Mouse (Mus musculus): Measurements from ENCODE around the gene Ankrd12.
"Not testable (repeated sequence)": the region's sequence is repeated elsewhere in the genome, so short reads cannot be mapped to it uniquely, and the experiment has no call there.

The Ankrd12 gene

DNA sequence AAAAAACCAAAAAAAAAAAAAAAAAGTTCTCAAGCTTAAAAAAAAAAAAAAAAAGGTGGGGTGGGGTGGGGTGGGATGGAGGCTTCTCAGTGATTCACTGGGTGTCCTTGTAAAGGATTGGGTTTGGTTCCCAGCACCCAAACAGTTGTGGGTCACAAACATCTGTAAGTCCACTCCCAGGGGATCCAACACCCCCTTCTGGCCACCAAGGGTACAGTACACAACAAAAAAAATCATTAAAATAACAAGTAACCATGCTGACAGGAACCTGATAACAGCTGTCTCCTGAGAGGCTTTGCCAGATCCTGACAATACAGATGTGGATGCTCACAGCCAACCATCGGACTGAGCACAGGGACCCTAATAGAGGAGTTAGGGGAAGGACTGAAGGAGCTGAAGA lies 7.6 kb upstream of the Ankrd12 start:
- no peak for DNase-seq (ENCODE audit: low read depth, low spot score)

DNA sequence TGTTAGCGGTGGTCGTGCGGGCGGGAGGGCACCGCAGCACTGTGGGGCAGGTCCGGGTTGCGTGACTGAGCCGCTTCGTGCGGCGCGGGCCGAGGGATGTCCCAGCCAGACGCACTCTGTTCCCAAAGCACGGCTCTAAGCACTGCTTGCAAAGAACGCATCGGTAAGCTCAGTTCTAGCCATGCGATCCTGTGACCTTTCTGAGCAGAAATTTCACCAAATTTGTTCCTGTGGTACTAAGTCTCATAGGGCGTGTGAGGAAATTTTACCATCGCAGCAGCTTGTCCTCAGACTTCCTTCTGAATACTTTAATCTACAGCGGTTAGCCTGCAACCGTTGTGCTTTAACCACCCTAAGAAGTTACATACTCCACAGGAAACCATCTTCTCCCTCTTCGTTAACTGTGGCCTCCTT lies 555 bp upstream of the Ankrd12 start:
- no peak for DNase-seq (ENCODE audit: low read depth, low spot score)

DNA sequence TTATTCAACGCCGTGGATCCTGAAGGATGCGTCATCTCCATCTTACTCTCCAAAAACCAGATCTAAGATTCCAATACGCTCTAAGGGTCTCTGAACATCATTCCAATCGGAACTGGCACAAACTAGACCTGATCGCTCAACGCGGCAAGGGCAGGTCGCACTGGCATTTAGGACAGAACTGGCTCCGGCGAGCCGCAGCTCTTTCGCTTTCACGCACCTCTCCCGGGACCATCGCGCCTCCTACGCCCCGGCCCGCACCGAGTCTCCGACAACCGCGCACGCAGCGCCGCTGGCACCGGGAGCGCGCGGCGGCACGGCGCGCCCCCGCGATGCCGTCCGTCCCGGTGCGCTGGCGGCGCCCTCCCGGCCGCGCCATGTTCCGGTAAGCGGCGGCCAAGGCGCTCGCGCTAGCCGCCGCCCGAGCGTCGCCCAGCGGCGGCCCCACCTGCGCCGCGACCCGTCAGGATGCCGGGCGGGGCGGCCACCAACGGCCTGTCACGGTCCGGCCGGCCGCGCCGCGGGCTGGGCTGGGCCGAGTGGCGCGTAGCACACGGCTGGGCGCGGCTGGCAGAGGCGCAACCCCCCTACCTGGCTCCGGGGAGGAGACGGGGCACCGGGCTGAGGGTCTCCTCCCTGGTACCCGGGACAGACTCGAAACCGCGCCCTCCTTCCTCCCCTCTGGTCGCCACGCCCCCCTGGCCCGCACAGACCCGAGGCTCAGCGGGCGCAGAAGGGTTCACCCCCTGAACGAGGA lies 538 bp downstream of the Ankrd12 start:
- peak; percentile 29 for DNase-seq (ENCODE audit: low read depth, low spot score)

DNA sequence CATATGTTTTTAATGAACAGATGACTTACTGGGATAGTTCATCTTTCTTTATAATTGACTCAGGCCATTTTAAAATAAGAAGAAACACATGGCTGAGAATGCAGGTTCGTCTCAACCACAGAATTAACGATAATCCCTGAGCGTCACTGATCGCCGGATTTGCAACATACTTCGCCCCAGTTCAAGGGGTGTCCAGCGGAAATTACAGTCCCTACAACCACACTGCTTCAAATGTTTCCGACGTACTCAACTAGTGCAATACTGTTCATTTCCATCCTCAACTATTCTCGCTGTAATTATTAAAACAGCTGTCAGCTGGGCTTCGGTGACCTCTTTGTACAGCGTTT lies 1.1 kb downstream of the Ankrd12 start:
- DNase-seq (ENCODE audit: low read depth, low spot score), result peak; percentile 37

DNA sequence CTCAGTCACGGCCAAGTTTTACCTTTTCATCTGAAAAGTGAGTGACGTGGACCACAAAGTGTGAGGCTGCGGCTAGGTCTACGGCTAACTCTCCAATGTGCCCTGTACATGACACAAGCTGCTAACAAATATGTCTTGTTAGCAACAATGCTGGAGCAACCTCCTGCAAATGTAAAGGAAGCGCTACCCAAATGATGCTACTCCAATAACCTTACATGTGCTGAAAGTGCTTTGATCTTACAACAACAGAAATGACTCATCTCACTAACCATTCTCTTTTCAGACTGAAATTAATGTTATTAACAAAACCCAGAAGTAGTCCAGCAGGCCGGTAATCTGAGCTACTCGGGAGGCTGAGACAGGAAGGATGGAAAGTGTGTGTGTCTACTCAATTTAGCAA lies 2.9 kb downstream of the Ankrd12 start:
- no peak for DNase-seq (ENCODE audit: low read depth, low spot score)

DNA sequence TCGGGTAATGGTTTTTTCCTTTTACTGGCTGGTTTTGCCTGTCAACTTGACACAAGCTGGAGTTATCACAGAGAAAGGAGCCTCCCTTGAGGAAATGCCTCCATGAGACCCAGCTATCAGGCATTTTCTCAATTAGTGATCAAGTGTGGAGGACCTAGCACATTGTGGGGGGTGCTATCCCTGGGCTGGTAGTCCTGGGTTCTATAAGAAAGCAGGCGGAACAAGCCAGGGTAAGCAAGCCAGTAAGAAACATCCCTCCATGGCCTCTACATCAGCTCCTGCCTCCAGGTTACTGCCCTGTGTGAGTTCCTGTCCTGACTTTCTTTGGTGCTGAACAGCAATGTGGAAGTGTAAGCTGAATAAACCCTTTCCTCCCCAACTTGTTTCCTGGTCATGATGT lies 7.9 kb downstream of the Ankrd12 start:
- DNase-seq (ENCODE audit: low read depth, low spot score), result not testable (repeated sequence)

DNA sequence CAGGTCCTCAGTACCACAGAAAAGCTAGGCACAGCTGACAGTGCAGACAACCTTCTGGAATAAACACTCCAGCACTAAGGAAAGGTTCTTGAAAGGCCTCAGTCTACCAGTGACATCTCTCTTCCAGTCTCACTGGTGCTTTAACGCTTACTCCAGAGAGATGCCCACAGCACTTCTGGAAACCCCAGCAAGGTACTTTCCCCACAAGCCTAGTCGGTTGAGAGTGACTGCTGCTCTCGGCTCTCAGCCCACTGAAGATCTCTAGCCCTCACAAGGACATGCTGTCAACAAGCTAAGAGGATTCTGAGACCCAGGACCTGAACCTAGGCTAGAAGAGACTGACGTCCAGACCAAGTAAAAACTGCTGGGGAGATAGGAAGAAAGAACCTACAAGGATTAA lies 11.8 kb downstream of the Ankrd12 start:
- DNase-seq (ENCODE audit: low read depth, low spot score), result no peak

DNA sequence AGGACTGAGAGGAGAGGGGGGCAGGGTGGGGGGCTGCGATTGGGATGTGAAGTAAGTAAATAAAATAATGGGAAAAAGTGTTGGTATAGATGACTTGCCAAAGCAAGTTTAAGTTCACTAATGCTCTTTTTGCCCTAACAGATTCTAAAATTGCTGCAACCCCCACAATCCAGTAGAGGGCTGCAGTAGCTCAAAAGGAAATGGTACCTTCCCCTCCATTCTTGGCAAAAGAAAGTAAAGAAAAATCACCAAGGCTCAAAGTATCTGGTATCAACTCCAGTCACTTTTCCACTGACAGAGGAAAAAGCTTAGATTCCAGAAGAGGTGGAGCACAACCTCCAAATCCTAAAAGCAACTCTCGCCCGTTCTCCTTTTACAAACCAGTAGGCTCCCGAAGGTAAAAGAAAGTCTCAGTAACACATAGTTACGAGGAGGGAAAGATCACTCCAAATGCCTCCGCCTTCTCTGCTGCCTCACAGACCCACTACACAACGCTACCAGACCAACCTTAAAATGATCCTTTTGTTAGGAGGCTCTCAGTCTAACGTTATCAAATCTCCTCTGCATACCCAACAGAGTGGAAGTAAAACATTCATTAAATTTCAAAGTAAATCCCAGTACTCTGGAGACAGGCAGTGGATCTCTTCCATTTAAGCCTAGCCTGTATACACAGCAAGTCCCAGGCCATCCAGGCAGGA lies 15.5 kb downstream of the Ankrd12 start:
- no peak for DNase-seq (ENCODE audit: low read depth, low spot score)

DNA sequence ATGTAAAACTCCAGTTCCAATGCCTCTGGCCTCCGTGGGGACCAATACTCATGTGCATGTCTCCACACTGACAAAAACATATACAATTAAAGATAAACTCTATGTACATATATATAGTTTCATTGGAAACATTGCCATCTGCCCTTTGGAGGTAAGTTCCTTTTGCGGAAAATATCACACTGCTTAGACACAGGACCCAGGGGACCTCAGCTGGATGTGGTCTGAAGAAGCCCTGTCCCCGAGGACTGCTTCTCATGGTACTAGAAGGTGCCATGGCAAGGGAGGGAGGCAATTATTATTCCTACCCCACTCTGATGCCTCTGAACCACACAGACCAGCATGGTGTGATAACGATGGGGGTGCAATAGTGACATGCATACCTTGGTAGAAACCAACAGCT lies 18.7 kb downstream of the Ankrd12 start:
- no peak for DNase-seq (ENCODE audit: low read depth, low spot score)

DNA sequence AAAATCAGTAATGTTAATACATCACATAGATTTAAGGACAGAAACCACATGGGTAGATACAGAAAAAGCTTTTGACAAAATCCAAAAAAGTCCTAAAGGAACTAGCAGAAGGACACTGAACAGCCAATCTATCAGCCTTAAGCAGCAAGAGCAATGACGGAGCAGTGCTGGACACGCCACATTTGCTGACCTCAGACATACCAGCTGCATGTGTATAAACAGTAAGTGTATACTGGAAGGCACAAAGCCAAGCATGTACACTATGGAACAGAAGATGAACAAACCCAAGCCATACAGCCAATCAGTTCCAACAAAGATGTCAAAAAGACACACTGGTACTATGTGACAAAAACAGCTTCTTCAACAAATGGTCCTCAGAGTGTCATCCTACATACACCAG lies 19.7 kb downstream of the Ankrd12 start:
- DNase-seq (ENCODE audit: low read depth, low spot score), result no peak

DNA sequence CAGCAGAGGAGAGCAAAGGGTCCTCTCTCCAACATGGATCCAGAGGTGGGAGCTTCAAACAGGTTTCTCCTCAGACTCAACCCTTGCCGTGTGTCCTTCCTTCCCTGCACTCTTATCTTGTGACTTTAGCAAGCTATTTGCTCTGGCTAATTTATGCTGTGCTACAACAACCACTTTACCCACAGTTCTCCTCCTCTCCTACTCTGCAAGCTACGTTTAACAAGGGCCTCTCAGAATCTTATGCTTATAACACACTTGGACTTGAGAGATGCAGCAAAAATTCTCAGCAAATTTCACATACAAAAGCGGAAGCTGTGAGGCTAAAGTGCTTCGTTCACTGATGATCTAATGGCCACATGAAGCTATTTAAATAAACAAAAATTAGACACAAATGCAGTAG lies 23.5 kb downstream of the Ankrd12 start:
- DNase-seq (ENCODE audit: low read depth, low spot score), result no peak

DNA sequence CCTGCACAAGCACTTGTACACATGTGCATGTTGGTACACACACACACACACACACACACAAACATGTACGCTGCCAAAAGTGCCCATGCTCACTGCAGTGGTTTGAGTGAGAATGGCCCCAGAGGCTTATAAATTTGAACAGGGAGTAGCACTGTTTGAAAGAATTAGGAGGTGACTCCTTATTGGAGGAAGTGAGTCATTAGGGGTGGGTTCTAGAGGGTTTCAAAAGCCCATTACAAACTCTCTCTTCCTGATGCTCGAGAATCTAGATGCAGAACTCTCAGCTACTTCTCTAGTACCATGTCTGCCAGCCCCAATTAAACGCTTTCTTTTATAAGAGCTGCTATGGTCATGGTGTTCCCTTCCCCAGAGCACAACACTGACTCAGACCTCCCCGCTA lies 28.1 kb downstream of the Ankrd12 start:
- no peak for DNase-seq (ENCODE audit: low read depth, low spot score)

DNA sequence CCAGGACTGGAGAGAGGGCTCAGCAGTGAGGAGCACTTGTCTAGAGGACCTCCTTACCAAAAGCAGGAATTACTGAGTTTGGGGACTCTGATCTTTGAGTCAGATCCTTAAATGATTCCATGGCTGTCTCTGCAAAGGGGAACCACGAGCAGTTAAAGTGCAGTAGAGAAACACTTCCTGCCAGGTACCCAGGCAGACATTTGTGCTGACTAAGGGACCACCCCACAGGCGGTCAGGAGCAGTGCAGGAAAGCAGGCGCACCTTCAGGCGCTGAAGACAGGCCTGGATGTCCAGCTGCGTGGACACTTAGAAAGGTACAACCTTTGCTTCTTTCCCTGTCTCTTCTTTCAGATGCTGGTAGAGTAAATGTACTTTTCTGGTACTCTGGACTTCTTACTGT lies 28.7 kb downstream of the Ankrd12 start:
- DNase-seq (ENCODE audit: low read depth, low spot score), result no peak

DNA sequence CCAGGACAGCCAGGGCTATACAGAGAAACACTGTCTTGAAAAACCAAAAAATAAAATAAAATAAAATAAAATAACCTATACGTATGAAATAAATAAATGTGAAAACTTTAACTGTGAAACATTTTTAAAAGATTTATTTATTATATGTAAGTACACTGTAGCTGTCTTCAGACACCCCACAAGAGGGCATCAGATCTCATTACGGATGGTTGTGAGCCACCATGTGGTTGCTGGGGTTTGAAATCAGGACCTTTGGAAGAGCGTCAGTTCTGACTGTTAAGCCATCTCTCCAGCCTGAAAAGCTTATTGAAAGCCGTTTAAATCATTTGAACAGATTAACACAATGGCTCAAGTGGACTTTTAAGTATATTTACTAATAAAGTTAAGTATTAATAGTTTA lies 33.2 kb downstream of the Ankrd12 start:
- peak; percentile 14 for DNase-seq (ENCODE audit: low read depth, low spot score)

DNA sequence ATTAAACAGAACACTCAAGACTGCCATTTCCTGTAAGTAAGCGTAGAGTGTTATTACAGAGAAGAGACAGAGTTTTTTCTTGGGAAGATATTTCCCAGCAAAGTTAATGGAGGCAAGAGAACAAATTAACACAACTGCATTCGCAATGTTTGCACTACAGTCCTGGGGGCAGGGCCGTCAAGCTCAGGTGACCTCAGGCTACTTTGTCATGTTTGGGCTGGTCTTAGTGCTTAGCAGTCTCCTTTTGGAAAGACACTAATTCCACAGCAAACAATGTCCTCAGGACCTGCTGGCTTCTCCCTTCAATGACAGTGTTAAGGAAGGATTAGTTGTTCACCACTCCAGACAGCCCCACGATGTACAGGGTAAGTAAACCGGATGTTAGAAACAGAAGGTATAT lies 35.9 kb downstream of the Ankrd12 start:
- DNase-seq (ENCODE audit: low read depth, low spot score), result no peak

DNA sequence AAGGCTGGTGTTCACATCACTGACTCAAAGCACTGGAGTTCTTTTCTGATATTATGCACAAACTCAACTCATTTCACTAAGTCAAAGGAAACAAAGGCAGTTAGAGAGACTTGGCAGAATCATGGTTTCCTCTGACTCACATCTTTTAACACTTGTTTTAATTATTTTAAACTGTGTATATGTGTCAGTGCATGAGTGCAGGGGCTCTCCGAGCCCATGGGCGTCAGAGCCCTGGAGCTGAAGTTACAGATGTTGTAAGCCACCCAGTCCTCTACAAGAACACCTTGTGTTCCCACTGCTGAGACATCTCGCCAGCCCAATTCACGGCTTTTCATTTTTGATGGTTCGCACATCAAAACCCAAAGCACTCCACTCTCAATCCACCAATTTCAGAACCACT lies 43.6 kb downstream of the Ankrd12 start:
- no peak for DNase-seq (ENCODE audit: low read depth, low spot score)

DNA sequence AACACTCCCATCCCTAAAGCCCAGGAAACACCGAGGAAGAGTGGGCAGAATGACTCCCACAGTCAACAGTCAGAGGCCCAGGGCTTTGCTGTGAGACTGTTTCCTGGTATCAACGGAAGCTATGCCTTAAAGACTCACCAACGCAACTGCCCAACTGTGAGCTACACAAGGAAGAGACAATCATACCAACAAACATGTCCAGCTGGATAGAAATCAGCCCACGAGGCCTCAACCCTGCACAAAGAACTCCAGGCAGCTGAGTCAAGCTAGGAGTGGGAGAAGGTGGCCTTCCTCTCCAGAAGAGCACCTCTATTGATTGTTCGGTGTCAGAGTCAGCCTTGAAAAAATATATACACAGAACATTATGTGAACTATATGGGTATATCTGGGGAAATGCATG lies 44.9 kb downstream of the Ankrd12 start:
- DNase-seq (ENCODE audit: low read depth, low spot score), result no peak

DNA sequence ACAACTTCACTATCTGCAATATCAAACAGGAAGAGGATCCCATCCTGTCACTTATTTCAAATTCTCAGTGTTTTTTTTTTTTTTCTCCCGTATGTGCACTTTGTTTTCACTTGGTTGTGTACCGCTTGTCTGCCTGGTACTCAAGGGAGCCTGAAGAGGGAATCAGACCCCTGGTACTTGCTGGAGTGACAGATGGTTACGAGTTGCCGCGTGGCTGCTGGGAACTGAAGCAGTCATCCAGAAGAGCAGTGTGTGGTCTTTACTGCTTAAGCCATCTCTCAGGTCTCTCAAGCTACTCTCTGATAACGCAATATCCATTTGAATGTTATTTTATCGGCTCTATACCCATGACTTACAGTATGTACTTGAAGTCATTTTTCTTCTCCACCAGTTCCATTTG lies 52.7 kb downstream of the Ankrd12 start:
- DNase-seq (ENCODE audit: low read depth, low spot score), result no peak

DNA sequence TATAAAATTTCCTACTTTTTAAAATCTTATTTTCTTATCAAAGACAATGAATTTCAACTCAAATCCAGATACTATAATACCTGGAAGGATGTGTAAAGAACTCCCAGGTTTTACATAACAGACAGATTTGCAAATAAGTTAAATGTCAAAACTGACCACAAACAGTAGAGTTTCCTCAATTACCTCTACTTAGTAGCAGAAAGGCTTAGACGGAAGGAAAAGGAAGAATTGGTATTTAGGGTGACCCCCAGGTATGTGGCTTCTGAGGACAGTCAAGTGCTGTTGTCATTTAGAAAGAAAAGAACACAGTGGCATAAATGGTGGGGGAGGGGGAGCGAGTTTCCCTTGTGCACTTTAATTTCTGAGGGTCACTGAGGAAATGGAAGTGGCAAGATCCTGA lies 65.1 kb downstream of the Ankrd12 start:
- DNase-seq (ENCODE audit: low read depth, low spot score), result no peak

DNA sequence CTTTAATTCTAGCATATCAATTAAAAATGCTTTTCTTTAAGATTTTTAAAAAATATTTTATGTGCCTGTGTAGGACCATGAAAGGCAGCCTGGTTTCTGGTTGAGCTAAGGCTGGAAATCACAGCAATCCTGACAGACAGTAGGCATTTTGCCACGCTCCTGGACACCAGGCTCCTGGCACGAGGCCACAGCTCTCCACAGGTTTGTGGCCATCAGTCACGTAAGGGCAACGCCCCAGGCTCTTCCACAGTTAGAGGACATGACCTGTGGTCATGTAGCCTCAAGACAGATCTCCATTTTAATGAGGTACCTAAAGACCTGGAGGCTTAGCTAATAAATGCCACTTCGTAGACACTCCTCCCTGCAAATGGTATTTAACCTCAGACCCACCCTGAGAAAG lies 69.0 kb downstream of the Ankrd12 start:
- no peak for DNase-seq (ENCODE audit: low read depth, low spot score)

DNA sequence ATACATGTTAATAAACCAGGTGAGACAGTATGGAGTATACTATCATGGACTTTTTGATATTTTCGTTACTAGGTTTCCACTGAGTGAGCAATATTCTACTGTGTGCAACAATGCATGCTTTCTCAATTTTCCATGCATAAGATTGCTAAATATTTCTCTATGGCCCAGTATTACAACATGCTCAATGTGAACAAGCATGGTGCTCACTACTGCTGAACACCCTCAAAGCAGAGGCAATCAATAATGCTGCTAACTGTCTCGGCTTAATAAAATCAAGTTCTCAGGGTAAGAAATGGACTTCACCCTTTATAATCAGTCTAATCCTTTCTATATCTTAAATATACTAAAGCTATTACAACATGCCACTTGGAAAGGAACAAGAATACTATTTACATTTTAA lies 69.4 kb downstream of the Ankrd12 start:
- no peak for DNase-seq (ENCODE audit: low read depth, low spot score)

DNA sequence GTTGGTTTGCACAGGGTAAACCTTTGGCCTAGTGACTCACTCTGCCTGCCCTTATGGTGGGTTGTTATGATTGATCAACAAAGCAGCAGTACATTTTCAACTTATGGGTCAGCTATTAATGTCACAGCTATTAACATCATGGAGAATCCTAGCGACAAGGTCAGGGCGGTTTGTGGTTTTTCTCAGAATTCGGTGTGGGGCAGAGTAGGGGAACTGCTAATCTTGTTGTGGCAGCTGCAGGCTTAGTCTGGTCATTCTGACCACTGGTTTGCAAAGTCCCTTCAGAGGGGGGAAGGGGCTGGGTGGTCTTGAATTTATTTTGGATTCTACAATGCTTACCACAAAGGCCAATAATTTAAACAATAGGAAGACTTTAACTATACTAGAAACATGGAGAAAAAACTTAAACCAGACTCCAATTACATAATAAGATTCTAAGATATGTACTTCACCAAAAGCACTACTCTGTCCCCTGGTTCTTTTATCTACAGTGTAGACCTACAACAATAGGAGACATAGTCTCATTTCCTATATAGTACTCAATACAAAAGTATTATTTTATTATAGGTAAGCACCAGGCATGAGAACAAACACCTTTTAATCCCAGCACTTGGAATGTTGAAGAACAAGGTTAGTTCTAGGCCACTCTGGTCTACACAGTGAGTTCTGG lies 88.6 kb downstream of the Ankrd12 start:
- no peak for DNase-seq (ENCODE audit: low read depth, low spot score)

DNA sequence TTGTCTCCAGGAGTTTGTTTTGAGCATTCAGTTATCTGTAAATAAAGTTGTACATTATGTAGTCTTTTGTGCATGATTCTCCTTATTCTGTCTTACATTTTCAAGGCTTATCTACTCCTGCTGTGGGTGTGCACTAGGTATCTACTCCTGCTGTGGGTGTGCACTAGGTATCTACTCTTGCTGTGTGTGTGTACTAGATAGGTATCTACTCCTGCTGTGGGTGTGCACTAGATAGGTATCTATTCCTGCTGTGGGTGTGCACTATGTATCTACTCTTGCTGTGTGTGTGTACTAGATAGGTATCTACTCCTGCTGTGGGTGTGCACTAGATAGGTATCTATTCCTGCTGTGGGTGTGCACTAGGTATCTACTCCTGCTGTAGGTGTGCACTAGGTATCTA lies 100.2 kb downstream of the Ankrd12 start:
- DNase-seq (ENCODE audit: low read depth, low spot score), result not testable (repeated sequence)
